Mouse (Mus musculus): ENCODE data around the gene Arid1b. TPM values are rescaled to one million over a fixed set of nuclear protein-coding genes. Genes with fewer than 3 reads are reported as not detected.

Gene Arid1b
- polyA plus RNA-seq, 1 experiment: 9.0 TPM

DNA sequence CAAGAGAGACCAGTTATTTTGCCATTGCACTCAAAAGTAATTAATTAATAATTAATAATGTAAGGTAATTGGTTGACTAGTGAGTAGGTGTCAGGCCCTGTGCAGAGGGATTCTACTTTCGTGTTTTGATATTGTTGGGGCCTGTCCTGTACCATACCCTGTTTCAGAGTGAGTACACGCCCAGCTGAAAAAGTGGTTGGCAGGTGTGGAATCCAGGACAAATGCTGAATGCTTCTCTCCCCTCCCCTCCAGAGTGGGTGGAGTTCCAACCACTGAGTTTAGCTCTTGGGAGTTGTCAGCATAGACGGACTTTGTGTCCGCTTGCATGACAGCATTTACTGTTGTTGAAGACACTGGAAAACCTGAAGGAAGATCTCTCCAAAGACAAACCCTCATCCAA lies 18.4 kb downstream of the Arid1b start:
- 31% methylated on average over 4 of the region's 4 CpGs for WGBS
- DNase-seq (ENCODE audit: low read depth, low spot score): no peak

- WGBS: 75% methylated on average over 23 of the region's 23 CpGs
- DNase-seq (ENCODE audit: low read depth, low spot score): no peak
These were observed 20.3 kb downstream of the Arid1b start for GRCm38 (mm10) chr17:5014327-5014957.

DNA sequence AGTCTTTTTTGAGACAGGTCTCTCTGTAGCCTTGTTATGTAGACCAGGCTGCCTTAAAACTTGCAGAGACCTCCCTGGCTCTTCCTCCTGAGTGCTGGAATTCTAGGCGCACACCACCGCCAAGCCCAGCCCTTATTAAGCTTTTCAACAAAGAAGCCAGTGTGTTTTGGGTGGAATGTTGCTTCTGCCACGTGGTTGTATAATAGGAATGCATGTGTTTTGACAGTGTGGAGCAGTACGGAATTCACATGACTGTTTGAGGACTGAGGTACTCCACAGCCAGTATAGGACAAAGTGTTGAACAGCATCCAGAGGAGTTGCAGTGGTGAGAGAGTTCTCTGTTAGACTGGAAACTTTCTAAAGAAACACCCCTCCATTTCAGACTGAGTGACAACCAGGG lies 22.3 kb downstream of the Arid1b start:
- no peak for DNase-seq (ENCODE audit: low read depth, low spot score)
- 40% methylated on average over 4 of the region's 4 CpGs for WGBS

GRCm38 (mm10) chr17:5017065-5017464 lies 22.9 kb downstream of the Arid1b start:
- DNase-seq (ENCODE audit: low read depth, low spot score): no peak
- 89% methylated on average over 10 of the region's 10 CpGs for WGBS

DNA sequence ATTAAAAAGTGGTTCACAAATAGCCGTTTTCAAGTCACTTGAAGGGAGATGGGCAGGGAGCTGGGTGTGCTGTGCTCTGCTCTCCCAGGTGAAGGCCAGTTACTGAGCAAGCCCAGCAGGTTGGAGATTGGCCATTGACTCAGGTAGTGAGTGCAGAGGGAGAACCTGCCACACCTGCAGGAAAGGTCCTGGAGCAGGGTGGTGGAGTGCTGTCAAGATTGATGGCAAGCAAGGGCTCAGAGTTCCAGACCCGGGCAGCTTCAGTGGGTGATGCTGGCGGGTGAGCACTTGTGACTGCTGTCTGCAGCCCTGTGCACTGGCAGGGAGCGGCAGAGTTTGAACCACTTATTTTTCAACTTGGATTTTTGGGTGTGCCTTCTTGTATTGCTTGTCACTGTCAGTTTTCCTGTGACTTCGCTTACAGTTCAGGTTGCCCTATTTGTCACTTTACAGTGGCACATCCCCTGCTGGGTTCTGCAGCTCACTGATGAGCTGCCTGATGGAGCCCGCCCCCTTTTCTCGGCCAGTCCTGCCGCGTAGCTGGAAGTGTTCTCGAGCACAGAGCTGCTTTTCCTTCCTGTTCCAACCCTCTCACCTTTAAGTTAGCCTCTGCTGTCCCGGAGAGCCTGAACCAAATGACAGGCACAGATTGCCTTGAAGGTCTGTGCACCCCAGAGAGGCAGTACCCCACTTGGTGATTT lies 27.3 kb downstream of the Arid1b start:
- no peak for DNase-seq (ENCODE audit: low read depth, low spot score)
- WGBS: 31% methylated on average over 11 of the region's 11 CpGs

DNA sequence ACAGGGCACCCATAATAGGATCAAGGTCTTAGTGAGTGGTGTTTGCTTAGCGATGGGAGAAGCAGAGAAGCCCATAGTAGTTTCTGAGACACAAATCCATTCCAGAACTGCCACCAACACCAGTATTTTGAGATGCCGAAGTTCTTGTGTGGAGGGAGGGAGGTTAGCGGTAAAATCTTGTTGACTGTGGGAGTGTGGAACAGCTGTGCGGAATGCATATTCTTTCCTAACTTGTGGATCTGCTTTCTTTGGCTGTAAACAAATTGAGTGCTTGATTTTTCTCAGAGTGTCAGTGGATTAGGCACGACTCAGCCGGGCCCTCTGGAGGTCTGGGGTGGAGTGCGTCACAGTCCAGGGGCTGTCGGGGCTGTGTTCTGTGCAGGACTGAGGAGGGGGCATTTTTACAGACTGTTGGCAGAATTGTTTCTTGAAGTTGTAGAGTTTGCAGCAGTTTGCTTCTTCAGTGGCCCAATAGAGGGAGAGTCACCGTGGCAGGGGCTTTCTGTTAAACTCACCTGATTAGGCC lies 27.9 kb downstream of the Arid1b start:
- DNase-seq (ENCODE audit: low read depth, low spot score): no peak
- 69% methylated on average over 9 of the region's 9 CpGs for WGBS

DNA sequence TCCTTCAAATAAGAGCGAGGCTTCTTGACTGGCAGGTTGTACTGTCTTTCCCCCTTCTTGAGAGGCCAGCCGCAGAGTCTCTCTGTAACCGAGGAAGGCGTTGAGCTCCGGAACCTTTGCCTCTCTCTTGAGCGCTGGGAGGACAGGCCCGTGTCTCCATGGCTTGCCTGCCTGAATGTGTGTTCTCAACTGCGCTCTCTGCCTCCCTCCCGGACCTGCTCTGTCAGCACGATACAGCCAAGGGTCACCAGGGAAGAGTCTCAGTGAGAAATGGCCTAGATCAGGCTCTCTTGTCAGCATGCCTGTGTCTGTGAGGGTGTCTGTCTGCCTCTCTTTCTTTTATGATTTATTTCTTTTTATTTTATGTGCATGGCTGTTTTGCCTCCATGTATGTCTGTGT lies 29.6 kb downstream of the Arid1b start:
- no peak for DNase-seq (ENCODE audit: low read depth, low spot score)
- WGBS: 78% methylated on average over 10 of the region's 10 CpGs

GRCm38 (mm10) chr17:5025400-5025799 lies 31.3 kb downstream of the Arid1b start:
- 88% methylated on average over 1 of the region's 1 CpGs for WGBS
- DNase-seq (ENCODE audit: low read depth, low spot score): no peak

DNA sequence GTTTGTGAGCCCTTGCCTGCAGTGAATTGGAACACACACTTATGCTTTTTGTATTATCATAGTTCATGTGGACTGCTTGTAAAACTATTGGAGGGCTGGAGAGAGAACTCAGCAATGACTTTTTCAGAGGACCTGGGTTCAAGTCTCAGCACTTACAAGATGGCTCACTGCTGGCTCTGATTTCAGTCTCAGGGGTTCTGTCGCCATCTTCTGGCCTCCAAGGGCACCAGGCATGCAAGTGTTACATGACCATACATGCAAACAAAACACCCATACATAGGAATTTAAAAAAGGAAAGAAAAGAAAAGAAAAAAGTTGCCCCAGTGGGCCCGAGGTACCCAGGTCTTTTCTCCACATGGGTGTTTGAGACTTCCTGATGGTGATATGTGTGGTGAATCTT lies 32.4 kb downstream of the Arid1b start:
- 60% methylated on average over 2 of the region's 2 CpGs for WGBS
- DNase-seq (ENCODE audit: low read depth, low spot score): no peak

- WGBS: 95% methylated on average over 4 of the region's 4 CpGs
- no peak for DNase-seq (ENCODE audit: low read depth, low spot score)
These were observed 35.0 kb downstream of the Arid1b start for GRCm38 (mm10) chr17:5029148-5029547.

DNA sequence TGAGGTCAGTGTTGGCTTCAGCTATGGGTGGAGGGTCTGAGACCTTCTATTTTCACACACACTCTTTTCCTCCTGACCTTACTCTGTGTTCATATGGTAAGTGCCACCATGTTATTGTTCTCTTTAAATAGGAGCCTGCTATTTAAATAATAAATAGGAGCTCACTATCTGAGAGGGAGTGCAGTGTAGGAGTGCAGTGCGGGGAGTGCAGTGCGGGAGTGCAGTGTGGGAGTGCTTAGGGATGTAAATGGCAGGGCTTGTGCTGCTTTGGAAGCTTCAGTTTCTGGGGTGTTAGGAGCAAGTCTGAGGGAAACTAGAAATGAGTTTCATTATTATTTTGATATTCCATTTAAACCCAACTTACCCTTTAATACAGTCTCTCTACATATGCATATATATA lies 36.2 kb downstream of the Arid1b start:
- WGBS: 88% methylated on average over 2 of the region's 2 CpGs
- DNase-seq (ENCODE audit: low read depth, low spot score): no peak

GRCm38 (mm10) chr17:5033346-5033745 lies 39.2 kb downstream of the Arid1b start:
- 74% methylated on average over 3 of the region's 3 CpGs for WGBS
- no peak for DNase-seq (ENCODE audit: low read depth, low spot score)

DNA sequence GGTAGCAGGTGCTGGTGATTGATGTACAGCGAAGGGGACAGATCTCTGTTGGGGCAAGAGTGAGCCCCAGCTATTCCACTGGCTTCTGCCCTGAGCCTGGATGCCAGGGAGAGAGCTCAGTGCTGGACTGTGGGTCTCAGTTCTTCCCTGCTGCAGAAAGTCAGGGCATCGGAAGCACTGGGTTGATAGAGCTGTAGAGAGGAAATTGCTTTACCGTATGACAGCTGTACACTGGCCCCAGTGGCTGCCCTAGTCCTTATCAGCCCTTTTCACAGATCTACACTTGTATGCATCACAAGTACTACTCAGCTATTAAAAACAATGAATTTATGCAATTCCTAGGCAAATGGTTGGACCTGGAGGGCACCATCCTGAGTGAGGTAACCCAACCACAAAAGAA lies 40.1 kb downstream of the Arid1b start:
- no peak for DNase-seq (ENCODE audit: low read depth, low spot score)
- WGBS: 87% methylated on average over 3 of the region's 3 CpGs

DNA sequence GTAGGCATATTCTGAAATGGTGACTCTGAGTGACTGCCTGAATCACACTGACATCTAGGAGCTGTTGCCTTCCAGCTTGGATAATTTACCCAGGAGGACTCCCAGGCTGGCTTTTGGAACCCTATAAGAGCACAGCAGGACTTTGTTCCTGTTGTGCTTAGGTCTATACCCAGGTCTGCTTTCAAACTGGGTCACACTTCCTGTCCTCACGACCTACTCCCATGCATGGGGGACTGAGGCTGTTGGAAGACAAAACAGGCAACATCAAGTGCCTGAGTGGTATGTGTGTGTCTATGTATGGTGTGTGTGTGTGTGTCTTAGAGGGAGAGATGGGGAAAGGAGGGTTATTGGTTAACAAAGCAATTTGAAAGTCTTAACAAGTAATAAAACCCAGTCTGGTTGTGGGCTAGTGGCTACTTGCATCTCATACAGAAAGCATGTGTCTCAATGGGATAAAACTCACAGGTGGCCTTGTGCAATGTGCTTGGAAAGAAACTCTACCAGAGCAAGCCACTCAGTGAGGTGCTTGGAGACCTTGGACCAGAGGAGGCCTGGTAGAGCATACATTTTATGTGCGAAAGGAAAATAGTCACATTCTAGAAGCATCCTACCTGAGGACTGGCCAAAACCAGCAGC lies 42.2 kb downstream of the Arid1b start:
- no peak for DNase-seq (ENCODE audit: low read depth, low spot score)
- 50% methylated on average over 2 of the region's 2 CpGs for WGBS

- DNase-seq (ENCODE audit: low read depth, low spot score): no peak
- 76% methylated on average over 8 of the region's 8 CpGs for WGBS
These were observed 43.1 kb downstream of the Arid1b start for GRCm38 (mm10) chr17:5037199-5037598.

GRCm38 (mm10) chr17:5039826-5040225 lies 45.7 kb downstream of the Arid1b start:
- 83% methylated on average over 2 of the region's 2 CpGs for WGBS

DNA sequence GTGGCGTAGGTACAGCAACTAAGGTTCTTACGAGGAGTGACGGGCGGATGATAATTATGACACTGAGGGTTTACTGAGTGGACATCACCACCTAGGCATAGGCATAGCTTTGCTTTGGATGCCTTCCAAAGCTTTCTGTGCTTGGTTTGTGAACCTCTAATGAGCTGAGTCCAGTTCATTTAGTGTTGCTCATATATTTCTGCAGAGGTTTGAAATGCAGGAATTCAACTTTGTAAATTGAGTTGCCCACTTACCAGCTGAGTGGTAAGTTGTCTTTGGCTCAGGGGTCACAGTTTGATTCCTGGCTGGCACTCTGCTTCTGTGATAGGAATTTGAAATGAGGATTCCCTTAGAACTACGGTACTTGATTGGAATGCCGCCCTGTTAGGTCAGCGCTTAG lies 49.7 kb downstream of the Arid1b start:
- no peak for DNase-seq (ENCODE audit: low read depth, low spot score)
- WGBS: 79% methylated on average over 7 of the region's 7 CpGs

More at GRCm38 (mm10) chr17:5039826-5040225, 45.7 kb downstream of the Arid1b start:
- no peak for DNase-seq (ENCODE audit: low read depth, low spot score)

DNA sequence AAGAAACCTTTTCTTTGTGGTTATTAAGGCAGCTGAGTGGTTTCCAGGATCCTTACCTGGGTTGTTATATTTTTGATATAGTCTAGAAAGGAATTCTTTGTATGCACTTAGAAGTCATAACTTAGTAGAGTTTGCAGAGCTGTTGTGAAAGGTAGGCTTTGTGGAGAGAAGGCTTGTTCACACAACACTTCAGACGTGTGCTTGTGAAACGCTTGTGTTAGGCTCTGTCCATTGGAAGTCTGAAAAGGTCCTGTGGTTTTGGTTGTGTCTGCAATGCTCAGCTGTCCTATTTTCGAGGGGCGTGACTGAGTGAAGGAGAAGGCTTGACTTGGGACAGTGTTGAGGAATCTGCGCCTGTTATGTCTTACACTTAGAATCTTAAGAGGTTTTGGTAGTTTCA lies 51.5 kb downstream of the Arid1b start:
- no peak for DNase-seq (ENCODE audit: low read depth, low spot score)
- WGBS: 78% methylated on average over 5 of the region's 5 CpGs

GRCm38 (mm10) chr17:5047373-5047772 lies 53.2 kb downstream of the Arid1b start:
- no peak for DNase-seq (ENCODE audit: low read depth, low spot score)
- WGBS: 79% methylated on average over 4 of the region's 4 CpGs

GRCm38 (mm10) chr17:5050266-5050665 lies 56.1 kb downstream of the Arid1b start:
- no peak for DNase-seq (ENCODE audit: low read depth, low spot score)
- 60% methylated on average over 8 of the region's 8 CpGs for WGBS
